Mouse (Mus musculus) embryonic facial prominence, embryonic 11.5 days (tissue): ENCODE results near the gene 2010111I01Rik. TPM values are rescaled to one million over a fixed set of nuclear protein-coding genes. Genes with fewer than 3 reads are reported as not detected.

ENCODE experiments used
- ATAC-seq: fragments of 200-750 bp; cut with Nextera tagmentation; replicated peaks from 2 replicates; pipeline ENCODE4 v1.8.0; 2017; ENCODE audit warnings: low read depth; ENCODE audit not compliant: insufficient number of reproducible peaks, low FRiP score, low TSS enrichment
- DNase-seq: peaks from one replicate; pipeline ENCODE4 v3.0.0-alpha.2; 2015; ENCODE audit warnings: low spot score
- H3K27ac ChIP-seq: fragments of 300-500 bp; sonication (generic); replicated peaks from 2 replicates; pipeline ENCODE4 v1.5.1; 2014; ENCODE audit warnings: mild to moderate bottlenecking, low read depth, low read length, control low read depth
- H3K27me3 ChIP-seq: fragments of 300-500 bp; sonication (generic); 2 replicates; pipeline ENCODE4 v1.6.1; 2014; ENCODE audit warnings: mild to moderate bottlenecking, low read length, moderate library complexity, mixed read lengths; ENCODE audit not compliant: control insufficient read depth, insufficient read depth
- H3K36me3 ChIP-seq: fragments of 300-500 bp; sonication (generic); replicated peaks from 2 replicates; pipeline ENCODE4 v1.6.1; 2014; ENCODE audit warnings: low read depth, mild to moderate bottlenecking, low read length, moderate library complexity, mixed read lengths; ENCODE audit not compliant: control insufficient read depth, insufficient read depth
- H3K4me1 ChIP-seq: fragments of 300-500 bp; sonication (generic); 2 replicates; pipeline ENCODE4 v1.6.1; 2014; ENCODE audit warnings: low read length, mixed read lengths; ENCODE audit not compliant: control insufficient read depth, insufficient read depth
- H3K4me2 ChIP-seq: fragments of 300-500 bp; sonication (generic); 2 replicates; pipeline ENCODE4 v1.6.1; 2014; ENCODE audit warnings: low read depth, mild to moderate bottlenecking, control low read depth, low read length, moderate library complexity
- H3K4me3 ChIP-seq: fragments of 300-500 bp; sonication (generic); 2 replicates; pipeline ENCODE4 v1.5.1; 2014; ENCODE audit warnings: low read depth, low read length, control low read depth
- H3K9ac ChIP-seq: fragments of 300-500 bp; sonication (generic); replicated peaks from 2 replicates; pipeline ENCODE4 v1.6.1; 2014; ENCODE audit warnings: mild to moderate bottlenecking, control low read depth, low read length
- H3K9me3 ChIP-seq: fragments of 300-500 bp; sonication (generic); replicated peaks from 2 replicates; pipeline ENCODE4 v1.6.1; 2016; ENCODE audit warnings: mild to moderate bottlenecking, low read length, inconsistent platforms, mixed read lengths; ENCODE audit not compliant: control insufficient read depth
- WGBS: fragments of 180-500 bp; shearing (Covaris S2); extraction: QIAGEN DNeasy Blood & Tissue Kit; methylation state at CpG from one replicate; pipeline ENCODE4 v1.1.7; 2014; 5-methylcytosine and 5-hydroxymethylcytosine counted together
- polyA plus RNA-seq: library from polyadenylated mRNA; unstranded; fragments of >200 nt; fragmentation: Nextera tagmentation; extraction: Ambion mirVana; gene quantifications from 2 replicates; pipeline ENCODE4 v1.2.1, GENCODE M21; 2014

The 2010111I01Rik gene
- polyA plus RNA-seq, 1 experiment from 2014 or later: 125 TPM

GRCm38 (mm10) chr13:63272017-63272601 lies 307.4 kb downstream of the 2010111I01Rik start:
- peak overlapping the region; percentile 53 for H3K9ac ChIP-seq
- H3K36me3 ChIP-seq: no peaks in the 10 kb centered on the region
- H3K4me1 ChIP-seq: peaks cover 6% of the 10 kb centered on the region
- H3K4me3 ChIP-seq: peak overlapping the region; percentile 43
- H3K9me3 ChIP-seq: no peaks in the 10 kb centered on the region
- DNase-seq: no peak
- ATAC-seq: no peak; the same call in 1 of the 2 replicates
- H3K4me2 ChIP-seq: peak overlapping the region; percentile 58
- WGBS: 5% methylated on average over 16 of the region's 16 CpGs
- no peaks in the 10 kb centered on the region for H3K27me3 ChIP-seq
- H3K27ac ChIP-seq: peak overlapping the region; percentile 60; the same call in 1 of the 2 replicates

DNA sequence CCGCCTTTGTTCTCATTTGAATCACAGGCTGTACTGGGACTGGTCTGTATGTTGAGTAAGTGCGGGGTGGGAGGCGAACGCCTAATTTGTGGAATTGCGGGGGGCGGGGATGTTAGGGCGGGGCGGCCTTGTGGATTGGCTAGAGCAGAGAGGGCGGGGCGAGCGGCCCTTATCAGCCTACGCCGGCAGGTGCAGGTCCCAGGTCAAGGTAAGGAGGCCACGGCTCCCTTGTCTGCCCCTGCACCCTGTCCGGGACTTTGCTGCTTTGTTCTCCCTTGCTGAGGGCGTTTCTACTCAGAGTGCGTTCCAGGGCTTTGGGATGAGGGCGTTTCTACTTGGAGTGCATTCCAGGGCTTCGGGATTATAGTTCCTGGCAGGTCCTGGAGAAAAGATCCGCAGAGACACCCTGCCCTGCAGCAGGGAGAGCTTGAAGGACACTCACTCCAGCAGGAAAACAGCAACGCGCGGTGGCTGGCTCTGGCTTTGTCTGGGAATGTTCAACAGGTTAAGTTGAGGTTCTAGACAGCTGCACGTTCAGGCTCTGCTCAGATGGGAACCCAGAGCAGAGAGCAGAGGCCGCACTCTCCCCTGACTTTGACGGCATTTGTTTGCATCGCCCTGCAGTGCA lies 308.0 kb downstream of the 2010111I01Rik start:
- Histone ChIP-seq H3K27me3 (no peaks in the 10 kb centered on the region), H3K9me3 (no peaks in the 10 kb centered on the region)
- WGBS: under 1% methylated on average over 23 of the region's 27 CpGs

GRCm38 (mm10) chr13:63273859-63274258 lies 309.2 kb downstream of the 2010111I01Rik start:
- 0 out of 2 replicates have a peak overlapping the region, but pooled peaks have one; percentile 44 for H3K27ac ChIP-seq
- H3K27me3 ChIP-seq: no peaks in the 10 kb centered on the region
- WGBS: 32% methylated on average over 2 of the region's 2 CpGs
- no peak for DNase-seq
- H3K9me3 ChIP-seq: no peaks in the 10 kb centered on the region
- peak overlapping the region; percentile 60 for H3K9ac ChIP-seq
- ATAC-seq: no peak
- peaks cover 9% of the 10 kb centered on the region for H3K4me1 ChIP-seq
- H3K4me2 ChIP-seq: peak overlapping the region; percentile 25
- H3K36me3 ChIP-seq: no peaks in the 10 kb centered on the region
- peak overlapping the region; percentile 28 for H3K4me3 ChIP-seq

More for the DNA sequence above, 308.0 kb downstream of the 2010111I01Rik start:
- peak overlapping the region; percentile 53 for H3K9ac ChIP-seq
- peak; percentile 90 for ATAC-seq
- H3K27ac ChIP-seq: peak overlapping the region; percentile 60
- peaks cover 6% of the 10 kb centered on the region for H3K4me1 ChIP-seq
- peak; percentile 83 for DNase-seq
- H3K4me2 ChIP-seq: peak overlapping the region; percentile 58
- peak overlapping the region; percentile 43 for H3K4me3 ChIP-seq
- no peaks in the 10 kb centered on the region for H3K36me3 ChIP-seq

DNA sequence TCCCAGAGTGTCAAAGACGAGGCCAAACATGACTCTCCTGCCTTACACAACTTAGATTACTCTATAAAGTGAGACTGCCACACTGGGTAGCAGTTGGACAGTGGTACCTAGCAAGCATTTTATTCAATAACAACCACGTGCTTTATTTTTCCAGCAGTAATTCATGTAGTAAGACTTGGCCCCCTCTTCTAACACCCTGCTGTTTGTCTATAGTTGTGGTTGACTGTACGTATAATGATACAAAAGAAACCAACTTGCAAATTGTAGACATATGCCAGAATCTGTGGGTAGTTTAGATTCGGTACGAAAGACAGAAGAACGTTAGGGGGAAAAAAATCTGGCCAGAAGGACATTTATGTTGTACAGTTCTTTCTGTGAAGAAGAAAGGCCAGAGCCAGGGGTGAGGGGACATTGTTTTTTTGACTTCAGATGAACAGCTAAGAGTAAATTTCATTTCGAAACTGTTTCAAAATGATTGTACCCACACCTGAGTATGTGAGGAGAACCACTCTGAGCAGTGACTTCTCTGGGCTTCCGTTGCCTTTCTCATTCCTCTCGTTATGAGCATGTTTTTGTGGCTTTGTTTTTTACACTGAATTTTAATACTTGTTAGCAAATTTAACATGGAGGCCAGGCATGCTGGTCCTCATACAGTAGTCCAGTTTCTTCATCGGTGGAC lies 309.9 kb downstream of the 2010111I01Rik start:
- no peaks in the 10 kb centered on the region for H3K9me3 ChIP-seq
- H3K27ac ChIP-seq: no peak overlapping the region
- H3K27me3 ChIP-seq: no peaks in the 10 kb centered on the region
- WGBS: 76% methylated on average over 10 of the region's 10 CpGs
- no peak for DNase-seq
- no peak for ATAC-seq
- peak overlapping the region; percentile 25 for H3K4me2 ChIP-seq
- no peaks in the 10 kb centered on the region for H3K36me3 ChIP-seq
- H3K4me1 ChIP-seq: peaks cover 11% of the 10 kb centered on the region
- H3K9ac ChIP-seq: no peak overlapping the region
- H3K4me3 ChIP-seq: peak overlapping the region; percentile 28

DNA sequence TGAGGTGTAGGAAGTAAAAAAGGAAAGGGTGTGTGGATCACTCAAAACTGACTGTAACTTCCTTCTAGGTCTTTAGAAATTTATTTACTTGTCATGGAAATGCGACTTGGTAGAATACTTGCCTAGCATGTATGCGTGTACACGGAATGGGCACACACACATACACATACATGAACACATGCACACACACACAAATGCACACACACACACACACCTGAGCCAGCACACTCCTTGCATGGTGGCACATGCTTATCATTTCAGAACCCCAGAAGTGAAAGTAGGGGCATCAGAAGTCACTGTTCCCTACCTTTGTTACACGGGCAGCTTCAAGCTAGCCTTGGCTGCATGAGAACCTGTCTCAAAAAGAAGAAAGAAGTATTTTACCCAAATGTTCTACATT lies 311.7 kb downstream of the 2010111I01Rik start:
- Histone ChIP-seq H3K9me3 (no peaks in the 10 kb centered on the region), H3K27me3 (no peaks in the 10 kb centered on the region), H3K9ac (no peak overlapping the region), H3K4me2 (no peak overlapping the region), H3K4me3 (peak overlapping the region; percentile 2; the same call in 1 of the 2 replicates), H3K27ac (no peak overlapping the region), H3K4me1 (peaks cover 9% of the 10 kb centered on the region), H3K36me3 (no peaks in the 10 kb centered on the region)
- 91% methylated on average over 4 of the region's 4 CpGs for WGBS
- ATAC-seq (no peak), DNase-seq (no peak)

GRCm38 (mm10) chr13:63277316-63277715 lies 312.6 kb downstream of the 2010111I01Rik start:
- Histone ChIP-seq H3K4me3 (no peak overlapping the region), H3K36me3 (no peaks in the 10 kb centered on the region; the same call in 1 of the 2 replicates), H3K27me3 (no peaks in the 10 kb centered on the region), H3K4me2 (no peak overlapping the region), H3K4me1 (peaks cover 5% of the 10 kb centered on the region), H3K9me3 (no peaks in the 10 kb centered on the region), H3K9ac (no peak overlapping the region), H3K27ac (peak overlapping the region; percentile 69; the same call in 1 of the 2 replicates)
- no peak for ATAC-seq
- WGBS: 67% methylated on average over 5 of the region's 5 CpGs
- no peak for DNase-seq

- peak overlapping the region; percentile 19; the same call in 1 of the 2 replicates for H3K4me2 ChIP-seq
- no peak overlapping the region; the same call in 1 of the 2 replicates for H3K4me3 ChIP-seq
- H3K4me1 ChIP-seq: peaks cover 5% of the 10 kb centered on the region; the same call in 1 of the 2 replicates
- no peaks in the 10 kb centered on the region for H3K9me3 ChIP-seq
- 41% methylated on average over 5 of the region's 5 CpGs for WGBS
- peak overlapping the region; percentile 39 for H3K9ac ChIP-seq
- H3K27me3 ChIP-seq: no peaks in the 10 kb centered on the region
- peak overlapping the region; percentile 69 for H3K27ac ChIP-seq
- ATAC-seq (no peak), DNase-seq (no peak)
- H3K36me3 ChIP-seq: no peaks in the 10 kb centered on the region; the same call in 1 of the 2 replicates
These were observed 313.5 kb downstream of the 2010111I01Rik start for GRCm38 (mm10) chr13:63278141-63278631.
